Mouse (Mus musculus): ENCODE measurements around the gene Gcnt2. TPM values are rescaled to one million over a fixed set of nuclear protein-coding genes. Genes with fewer than 3 reads are reported as not detected.
"Not testable (repeated sequence)": the region's sequence is repeated elsewhere in the genome, so short reads cannot be mapped to it uniquely, and the experiment has no call there.

Gene Gcnt2
- polyA plus RNA-seq, 1 experiment from 2014 or later: 9.4 TPM

GRCm38 (mm10) chr13:40917161-40918091 is 57.9 kb downstream of the Gcnt2 start:
- Histone ChIP-seq H3K27ac (ENCODE audit: low read length) (no peak overlapping the region), H3K4me3 (replicated peaks; ENCODE audit: low read length) (peak overlapping the region; percentile 58), H3K27me3 (ENCODE audit: control insufficient read depth, insufficient read depth, low read length) (no peaks in the 10 kb centered on the region), H3K36me3 (ENCODE audit: control insufficient read depth, insufficient read depth, low read length) (no peaks in the 10 kb centered on the region), H3K9ac (ENCODE audit: low read length) (peak overlapping the region; percentile 72), H3K9me3 (replicated peaks; ENCODE audit: control insufficient read depth, low read length) (no peaks in the 10 kb centered on the region), H3K4me2 (ENCODE audit: low read depth, low read length) (peak overlapping the region; percentile 97), H3K4me1 (ENCODE audit: control insufficient read depth, insufficient read depth, low read length) (peaks cover 19% of the 10 kb centered on the region)
- WGBS: under 1% methylated on average over 38 of the region's 38 CpGs
- peak; percentile 78; the same call in 1 of the 2 replicates for ATAC-seq (ENCODE audit: insufficient read depth, low FRiP score)

GRCm38 (mm10) chr13:40921326-40922059 is 61.9 kb downstream of the Gcnt2 start:
- Histone ChIP-seq H3K9ac (ENCODE audit: low read length) (no peak overlapping the region), H3K36me3 (ENCODE audit: control insufficient read depth, insufficient read depth, low read length) (no peaks in the 10 kb centered on the region), H3K4me3 (replicated peaks; ENCODE audit: low read length) (no peak overlapping the region), H3K9me3 (replicated peaks; ENCODE audit: control insufficient read depth, low read length) (no peaks in the 10 kb centered on the region), H3K27ac (ENCODE audit: low read length) (no peak overlapping the region), H3K4me1 (ENCODE audit: control insufficient read depth, insufficient read depth, low read length) (peaks cover 8% of the 10 kb centered on the region), H3K27me3 (ENCODE audit: control insufficient read depth, insufficient read depth, low read length) (no peaks in the 10 kb centered on the region), H3K4me2 (ENCODE audit: low read depth, low read length) (0 out of 2 replicates have a peak overlapping the region, but pooled peaks have one; percentile 4)
- ATAC-seq (ENCODE audit: insufficient read depth, low FRiP score): no peak
- 63% methylated on average over 8 of the region's 8 CpGs for WGBS

GRCm38 (mm10) chr13:40922311-40922877 is 62.8 kb downstream of the Gcnt2 start:
- Histone ChIP-seq H3K4me3 (replicated peaks; ENCODE audit: low read length) (no peak overlapping the region), H3K9ac (ENCODE audit: low read length) (no peak overlapping the region), H3K9me3 (replicated peaks; ENCODE audit: control insufficient read depth, low read length) (no peaks in the 10 kb centered on the region), H3K36me3 (ENCODE audit: control insufficient read depth, insufficient read depth, low read length) (no peaks in the 10 kb centered on the region), H3K27ac (ENCODE audit: low read length) (no peak overlapping the region), H3K4me1 (ENCODE audit: control insufficient read depth, insufficient read depth, low read length) (peaks cover 6% of the 10 kb centered on the region; the same call in 1 of the 2 replicates), H3K27me3 (ENCODE audit: control insufficient read depth, insufficient read depth, low read length) (no peaks in the 10 kb centered on the region), H3K4me2 (ENCODE audit: low read depth, low read length) (no peak overlapping the region)
- no peak for ATAC-seq (ENCODE audit: insufficient read depth, low FRiP score)
- WGBS: 81% methylated on average over 11 of the region's 11 CpGs

- H3K9ac ChIP-seq (ENCODE audit: low read length): no peak overlapping the region
- H3K9me3 ChIP-seq (replicated peaks; ENCODE audit: control insufficient read depth, low read length): no peaks in the 10 kb centered on the region
- H3K4me2 ChIP-seq (ENCODE audit: low read depth, low read length): no peak overlapping the region
- H3K27me3 ChIP-seq (ENCODE audit: control insufficient read depth, insufficient read depth, low read length): no peaks in the 10 kb centered on the region
- ATAC-seq (ENCODE audit: insufficient read depth, low FRiP score): no peak
- H3K4me1 ChIP-seq (ENCODE audit: control insufficient read depth, insufficient read depth, low read length): peaks cover 5% of the 10 kb centered on the region
- no peak overlapping the region for H3K27ac ChIP-seq (ENCODE audit: low read length)
- no peaks in the 10 kb centered on the region for H3K36me3 ChIP-seq (ENCODE audit: control insufficient read depth, insufficient read depth, low read length)
- H3K4me3 ChIP-seq (replicated peaks; ENCODE audit: low read length): no peak overlapping the region
- 57% methylated on average over 4 of the region's 4 CpGs for WGBS
Observed at GRCm38 (mm10) chr13:40923756-40924315, 64.3 kb downstream of the Gcnt2 start.

GRCm38 (mm10) chr13:40928192-40928898 is 68.8 kb downstream of the Gcnt2 start:
- Histone ChIP-seq H3K9me3 (replicated peaks; ENCODE audit: control insufficient read depth, low read length) (no peaks in the 10 kb centered on the region), H3K4me2 (ENCODE audit: low read depth, low read length) (no peak overlapping the region), H3K27ac (ENCODE audit: low read length) (peak overlapping the region; percentile 84), H3K4me3 (replicated peaks; ENCODE audit: low read length) (no peak overlapping the region), H3K27me3 (ENCODE audit: control insufficient read depth, insufficient read depth, low read length) (no peaks in the 10 kb centered on the region), H3K9ac (ENCODE audit: low read length) (0 out of 2 replicates have a peak overlapping the region, but pooled peaks have one; percentile 4), H3K36me3 (ENCODE audit: control insufficient read depth, insufficient read depth, low read length) (no peaks in the 10 kb centered on the region), H3K4me1 (ENCODE audit: control insufficient read depth, insufficient read depth, low read length) (peaks cover 5% of the 10 kb centered on the region)
- no peak for ATAC-seq (ENCODE audit: insufficient read depth, low FRiP score)
- WGBS: 60% methylated on average over 9 of the region's 9 CpGs

- H3K27me3 ChIP-seq (ENCODE audit: control insufficient read depth, insufficient read depth, low read length); H3K9me3 ChIP-seq (replicated peaks; ENCODE audit: control insufficient read depth, low read length); H3K4me1 ChIP-seq (ENCODE audit: control insufficient read depth, insufficient read depth, low read length); H3K9ac ChIP-seq (ENCODE audit: low read length); H3K4me2 ChIP-seq (ENCODE audit: low read depth, low read length); H3K4me3 ChIP-seq (replicated peaks; ENCODE audit: low read length); H3K27ac ChIP-seq (ENCODE audit: low read length); H3K36me3 ChIP-seq (ENCODE audit: control insufficient read depth, insufficient read depth, low read length): not testable (repeated sequence)
- ATAC-seq (ENCODE audit: insufficient read depth, low FRiP score): peak; percentile 74
- 20% methylated on average over 1 of the region's 2 CpGs for WGBS
Observed at GRCm38 (mm10) chr13:40931871-40932270, 72.3 kb downstream of the Gcnt2 start.

- no peak for ATAC-seq (ENCODE audit: insufficient read depth, low FRiP score)
- Histone ChIP-seq H3K9me3 (replicated peaks; ENCODE audit: control insufficient read depth, low read length) (no peaks in the 10 kb centered on the region), H3K9ac (ENCODE audit: low read length) (no peak overlapping the region), H3K4me3 (replicated peaks; ENCODE audit: low read length) (no peak overlapping the region), H3K27me3 (ENCODE audit: control insufficient read depth, insufficient read depth, low read length) (no peaks in the 10 kb centered on the region), H3K4me2 (ENCODE audit: low read depth, low read length) (no peak overlapping the region), H3K27ac (ENCODE audit: low read length) (no peak overlapping the region), H3K36me3 (ENCODE audit: control insufficient read depth, insufficient read depth, low read length) (no peaks in the 10 kb centered on the region), H3K4me1 (ENCODE audit: control insufficient read depth, insufficient read depth, low read length) (peaks cover 3% of the 10 kb centered on the region)
- 70% methylated on average over 5 of the region's 5 CpGs for WGBS
Observed at GRCm38 (mm10) chr13:40932573-40932972, 73.0 kb downstream of the Gcnt2 start.

GRCm38 (mm10) chr13:40934341-40934740 is 74.8 kb downstream of the Gcnt2 start:
- H3K36me3 ChIP-seq (ENCODE audit: control insufficient read depth, insufficient read depth, low read length): no peaks in the 10 kb centered on the region
- H3K4me2 ChIP-seq (ENCODE audit: low read depth, low read length): no peak overlapping the region
- no peak overlapping the region for H3K27ac ChIP-seq (ENCODE audit: low read length)
- H3K4me1 ChIP-seq (ENCODE audit: control insufficient read depth, insufficient read depth, low read length): no peaks in the 10 kb centered on the region
- no peak overlapping the region for H3K4me3 ChIP-seq (replicated peaks; ENCODE audit: low read length)
- no peaks in the 10 kb centered on the region for H3K27me3 ChIP-seq (ENCODE audit: control insufficient read depth, insufficient read depth, low read length)
- ATAC-seq (ENCODE audit: insufficient read depth, low FRiP score): no peak
- no peak overlapping the region for H3K9ac ChIP-seq (ENCODE audit: low read length)
- WGBS: 82% methylated on average over 3 of the region's 3 CpGs
- H3K9me3 ChIP-seq (replicated peaks; ENCODE audit: control insufficient read depth, low read length): no peaks in the 10 kb centered on the region
